Mouse (Mus musculus) layer of hippocampus, adult 11-12 months (tissue): ENCODE measurements at regions not wholly inside any gene's neighbourhood (a gene's known extent, or its start where the extent isn't known, plus 50 kb on each side); places are given as distances from the start of the nearest gene placed in this dataset.

Experiments
- DNase-seq: peaks from one replicate; pipeline ENCODE4 v3.0.0; 2022; ENCODE audit warnings: low spot score

- DNase-seq: no peak
Measured at GRCm38 (mm10) chr1:73857497-73857896, 266.8 kb downstream of the Tns1 start.

GRCm38 (mm10) chr1:73856811-73857210, 267.4 kb downstream of the Tns1 start:
- DNase-seq: no peak

GRCm38 (mm10) chr1:73855306-73855705, 268.9 kb downstream of the Tns1 start:
- DNase-seq: no peak

- DNase-seq: no peak
Measured at GRCm38 (mm10) chr1:73853851-73854250, 270.4 kb downstream of the Tns1 start.

- no peak for DNase-seq
Measured at GRCm38 (mm10) chr1:73850173-73851014, 273.9 kb downstream of the Tns1 start.

GRCm38 (mm10) chr1:73848370-73848769, 275.9 kb downstream of the Tns1 start:
- no peak for DNase-seq

GRCm38 (mm10) chr1:73847126-73847525, 277.1 kb downstream of the Tns1 start:
- DNase-seq: no peak

GRCm38 (mm10) chr1:73845115-73845514, 279.1 kb downstream of the Tns1 start:
- DNase-seq: no peak

- DNase-seq: no peak
Measured at GRCm38 (mm10) chr1:73844574-73844973, 279.7 kb downstream of the Tns1 start.

GRCm38 (mm10) chr1:73839351-73839750, 284.9 kb downstream of the Tns1 start:
- no peak for DNase-seq

GRCm38 (mm10) chr1:73836680-73837079, 287.6 kb downstream of the Tns1 start:
- DNase-seq: no peak

- DNase-seq: no peak
Measured at GRCm38 (mm10) chr1:73834566-73834965, 289.7 kb downstream of the Tns1 start.

GRCm38 (mm10) chr1:73830486-73831132, 293.6 kb downstream of the Tns1 start:
- DNase-seq: no peak

- DNase-seq: peak; percentile 38
Measured at GRCm38 (mm10) chr1:73828996-73829395, 295.3 kb downstream of the Tns1 start.

GRCm38 (mm10) chr1:73826243-73826930, 297.9 kb downstream of the Tns1 start:
- peak; percentile 91 for DNase-seq

GRCm38 (mm10) chr1:73824406-73825184, 299.7 kb downstream of the Tns1 start:
- DNase-seq: no peak

- no peak for DNase-seq
Measured at GRCm38 (mm10) chr1:73823726-73824125, 300.5 kb downstream of the Tns1 start.

- no peak for DNase-seq
Measured at GRCm38 (mm10) chr1:73822616-73823015, 301.6 kb downstream of the Tns1 start.

GRCm38 (mm10) chr1:73820701-73821100, 303.5 kb downstream of the Tns1 start:
- no peak for DNase-seq

- DNase-seq: no peak
Measured at GRCm38 (mm10) chr1:73807206-73807605, 317.0 kb downstream of the Tns1 start.

- DNase-seq: no peak
Measured at GRCm38 (mm10) chr1:73805156-73805555, 319.1 kb downstream of the Tns1 start.

- DNase-seq: no peak
Measured at GRCm38 (mm10) chr1:73799996-73800395, 324.3 kb downstream of the Tns1 start.
